Mouse (Mus musculus) stomach, embryonic 14.5 days (tissue): Measurements from ENCODE around the gene Spocd1. TPM values are rescaled to one million over a fixed set of nuclear protein-coding genes. Genes with fewer than 3 reads are reported as not detected.

Experiments used
- ATAC-seq: fragments of 200-750 bp; cut with Nextera tagmentation; 2 replicates; pipeline ENCODE4 v1.8.0; 2017; ENCODE audit warnings: low read depth, moderate TSS enrichment; ENCODE audit not compliant: insufficient number of reproducible peaks, insufficient read depth, low FRiP score
- H3K27ac ChIP-seq: fragments of 300-500 bp; sonication (generic); 2 replicates; pipeline ENCODE4 v1.5.1; 2014; ENCODE audit warnings: mild to moderate bottlenecking, low read length, moderate library complexity, mixed read lengths
- H3K27me3 ChIP-seq: fragments of 300-500 bp; sonication (generic); 2 replicates; pipeline ENCODE4 v1.6.1; 2014; ENCODE audit warnings: low read length, control low read depth, mixed read lengths; ENCODE audit not compliant: control insufficient read depth, insufficient read depth
- H3K36me3 ChIP-seq: fragments of 300-500 bp; sonication (generic); 2 replicates; pipeline ENCODE4 v1.6.1; 2014; ENCODE audit warnings: mild to moderate bottlenecking, control low read depth, low read length, moderate library complexity, mixed read lengths; ENCODE audit not compliant: control insufficient read depth, insufficient read depth
- H3K4me1 ChIP-seq: fragments of 300-500 bp; sonication (generic); 2 replicates; pipeline ENCODE4 v1.6.1; 2014; ENCODE audit warnings: low read length, control low read depth, mixed read lengths; ENCODE audit not compliant: control insufficient read depth, insufficient read depth
- H3K4me2 ChIP-seq: fragments of 300-500 bp; sonication (generic); replicated peaks from 2 replicates; pipeline ENCODE4 v1.6.1; 2014; ENCODE audit warnings: low read depth, low read length, control low read depth
- H3K4me3 ChIP-seq: fragments of 300-500 bp; sonication (generic); 2 replicates; pipeline ENCODE4 v1.5.1; 2014; ENCODE audit warnings: low read depth, low read length, control low read depth
- H3K9ac ChIP-seq: fragments of 300-500 bp; sonication (generic); replicated peaks from 2 replicates; pipeline ENCODE4 v1.6.1; 2014; ENCODE audit warnings: low read depth, mild to moderate bottlenecking, control low read depth, low read length, moderate library complexity, mixed read lengths
- H3K9me3 ChIP-seq: fragments of 300-500 bp; sonication (generic); 2 replicates; pipeline ENCODE4 v1.6.1; 2016; ENCODE audit warnings: low read depth, low read length, control low read depth; ENCODE audit not compliant: control insufficient read depth
- WGBS: fragments of 180-500 bp; shearing (Covaris S2); extraction: QIAGEN DNeasy Blood & Tissue Kit; methylation state at CpG from one replicate; pipeline ENCODE4 v1.1.7; 2014; 5-methylcytosine and 5-hydroxymethylcytosine counted together
- polyA plus RNA-seq: library from polyadenylated mRNA; unstranded; fragments of >200 nt; fragmentation: Nextera tagmentation; extraction: Ambion mirVana; gene quantifications from 2 replicates; pipeline ENCODE4 v1.2.1, GENCODE M21; 2014

The Spocd1 gene
- polyA plus RNA-seq, 1 experiment from 2014 or later: not detected

GRCm38 (mm10) chr4:129993944-129994695 lies 65.1 kb downstream of the Spocd1 start:
- no peak overlapping the region for H3K9ac ChIP-seq
- 89% methylated on average over 16 of the region's 16 CpGs for WGBS
- H3K4me2 ChIP-seq: no peak overlapping the region
- H3K4me3 ChIP-seq: no peak overlapping the region
- H3K36me3 ChIP-seq: no peaks in the 10 kb centered on the region; the same call in 1 of the 2 replicates
- no peaks in the 10 kb centered on the region for H3K27me3 ChIP-seq
- no peaks in the 10 kb centered on the region for H3K9me3 ChIP-seq
- no peak for ATAC-seq
- no peak overlapping the region for H3K27ac ChIP-seq
- H3K4me1 ChIP-seq: no peaks in the 10 kb centered on the region

GRCm38 (mm10) chr4:129994728-129995127 lies 65.7 kb downstream of the Spocd1 start:
- no peaks in the 10 kb centered on the region for H3K27me3 ChIP-seq
- ATAC-seq: no peak
- no peaks in the 10 kb centered on the region for H3K4me1 ChIP-seq
- no peaks in the 10 kb centered on the region for H3K9me3 ChIP-seq
- no peak overlapping the region for H3K4me2 ChIP-seq
- H3K9ac ChIP-seq: no peak overlapping the region
- H3K36me3 ChIP-seq: no peaks in the 10 kb centered on the region; the same call in 1 of the 2 replicates
- 82% methylated on average over 5 of the region's 5 CpGs for WGBS
- no peak overlapping the region for H3K4me3 ChIP-seq
- H3K27ac ChIP-seq: no peak overlapping the region

GRCm38 (mm10) chr4:129995255-129995654 lies 66.2 kb downstream of the Spocd1 start:
- no peaks in the 10 kb centered on the region; the same call in 1 of the 2 replicates for H3K36me3 ChIP-seq
- H3K4me1 ChIP-seq: no peaks in the 10 kb centered on the region
- 84% methylated on average over 8 of the region's 8 CpGs for WGBS
- H3K4me2 ChIP-seq: no peak overlapping the region
- H3K9me3 ChIP-seq: no peaks in the 10 kb centered on the region
- no peak for ATAC-seq
- no peak overlapping the region for H3K27ac ChIP-seq
- H3K4me3 ChIP-seq: no peak overlapping the region
- no peak overlapping the region for H3K9ac ChIP-seq
- H3K27me3 ChIP-seq: no peaks in the 10 kb centered on the region

GRCm38 (mm10) chr4:129996015-129996414 lies 67.0 kb downstream of the Spocd1 start:
- Histone ChIP-seq H3K9me3 (no peaks in the 10 kb centered on the region), H3K9ac (no peak overlapping the region), H3K4me2 (no peak overlapping the region), H3K27me3 (no peaks in the 10 kb centered on the region), H3K27ac (no peak overlapping the region), H3K4me3 (no peak overlapping the region), H3K36me3 (no peaks in the 10 kb centered on the region; the same call in 1 of the 2 replicates), H3K4me1 (no peaks in the 10 kb centered on the region)
- ATAC-seq: no peak
- WGBS: 79% methylated on average over 4 of the region's 4 CpGs

- H3K9ac ChIP-seq: no peak overlapping the region
- no peaks in the 10 kb centered on the region for H3K36me3 ChIP-seq
- no peak overlapping the region for H3K4me3 ChIP-seq
- no peaks in the 10 kb centered on the region for H3K9me3 ChIP-seq
- H3K4me2 ChIP-seq: no peak overlapping the region
- no peaks in the 10 kb centered on the region for H3K27me3 ChIP-seq
- H3K4me1 ChIP-seq: peaks cover 3% of the 10 kb centered on the region; the same call in 1 of the 2 replicates
- no peak for ATAC-seq
- no peak overlapping the region for H3K27ac ChIP-seq
- WGBS: 55% methylated on average over 11 of the region's 11 CpGs
These were observed 69.1 kb downstream of the Spocd1 start for GRCm38 (mm10) chr4:129998124-129998523.

- peak overlapping the region; percentile 61; the same call in 1 of the 2 replicates for H3K27ac ChIP-seq
- H3K9me3 ChIP-seq: no peaks in the 10 kb centered on the region
- H3K27me3 ChIP-seq: no peaks in the 10 kb centered on the region
- no peak overlapping the region for H3K4me2 ChIP-seq
- H3K9ac ChIP-seq: no peak overlapping the region
- H3K4me3 ChIP-seq: no peak overlapping the region
- 22% methylated on average over 5 of the region's 5 CpGs for WGBS
- peaks cover 5% of the 10 kb centered on the region; the same call in 1 of the 2 replicates for H3K4me1 ChIP-seq
- H3K36me3 ChIP-seq: no peaks in the 10 kb centered on the region
- ATAC-seq: no peak
These were observed 72.7 kb downstream of the Spocd1 start for GRCm38 (mm10) chr4:130001710-130002109.

- Histone ChIP-seq H3K27me3 (no peaks in the 10 kb centered on the region), H3K4me3 (no peak overlapping the region), H3K9ac (no peak overlapping the region), H3K4me2 (no peak overlapping the region), H3K9me3 (no peaks in the 10 kb centered on the region), H3K4me1 (peaks cover 6% of the 10 kb centered on the region; the same call in 1 of the 2 replicates), H3K36me3 (no peaks in the 10 kb centered on the region), H3K27ac (peak overlapping the region; percentile 61; the same call in 1 of the 2 replicates)
- ATAC-seq: peak; percentile 57; the same call in 1 of the 2 replicates
- 62% methylated on average over 10 of the region's 10 CpGs for WGBS
These were observed 73.1 kb downstream of the Spocd1 start for GRCm38 (mm10) chr4:130002157-130002556.

- H3K9ac ChIP-seq: no peak overlapping the region
- no peak overlapping the region for H3K4me2 ChIP-seq
- WGBS: 50% methylated on average over 9 of the region's 9 CpGs
- no peaks in the 10 kb centered on the region for H3K36me3 ChIP-seq
- no peak overlapping the region for H3K4me3 ChIP-seq
- H3K9me3 ChIP-seq: no peaks in the 10 kb centered on the region
- no peak for ATAC-seq
- H3K27ac ChIP-seq: no peak overlapping the region
- H3K27me3 ChIP-seq: no peaks in the 10 kb centered on the region
- peaks cover 6% of the 10 kb centered on the region; the same call in 1 of the 2 replicates for H3K4me1 ChIP-seq
These were observed 76.5 kb downstream of the Spocd1 start for GRCm38 (mm10) chr4:130005593-130005992.
